Mouse (Mus musculus) olfactory bulb, adult 2 months (tissue): ENCODE results near the gene Dcaf11.
A peak's percentile ranks its signal among the peaks of the same experiment; 100 is the strongest.

Experiments used
- CTCF ChIP-seq: fragments of 200-500 bp; IDR thresholded peaks from 2 replicates; pipeline ENCODE4 v1.5.1; 2012; ENCODE audit warnings: low read depth, mild to moderate bottlenecking, low read length, moderate library complexity; ENCODE audit not compliant: insufficient read depth
- POLR2A ChIP-seq: fragments of 200-500 bp; IDR thresholded peaks from 2 replicates; pipeline ENCODE4 v1.6.1; 2012; ENCODE audit warnings: mild to moderate bottlenecking, low read depth, low read length, moderate library complexity; ENCODE audit not compliant: insufficient read depth

DNA sequence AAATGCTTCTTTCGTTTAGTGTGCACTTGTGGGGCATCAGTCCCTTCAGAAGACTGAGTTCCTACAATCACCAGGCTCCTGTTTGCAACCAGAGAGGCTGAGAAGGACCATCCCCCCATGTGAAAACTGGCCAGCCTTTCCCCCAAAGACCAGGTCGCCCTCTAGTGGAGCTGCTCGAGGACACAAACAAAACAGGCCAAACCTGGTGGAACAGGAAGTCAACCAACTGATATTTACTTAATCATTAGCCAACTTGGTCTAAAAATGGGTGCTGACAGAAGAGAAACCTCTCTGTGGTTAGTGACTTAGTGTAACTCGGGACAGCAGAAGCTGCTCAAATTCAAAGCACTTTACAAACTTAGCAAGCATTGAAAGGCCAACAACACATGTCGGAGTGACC is 2.8 kb upstream of the Dcaf11 start:
- TF ChIP-seq CTCF (peak; percentile 45; the same call in 1 of the 2 replicates), POLR2A (no peak)
